9 mouse cellular contexts compared by ENCODE assay signal in genomic region chr16:17201977-17202376, GRCm38 (mm10). TPM values are rescaled to one million over a fixed set of nuclear protein-coding genes. Genes with fewer than 3 reads are reported as not detected.
A peak's percentile ranks its signal among the peaks of the same experiment; 100 is the strongest.
DNase-seq lines count a peak whose midpoint lies in the region; ATAC-seq and TF ChIP-seq lines count a peak whose summit lies in the region.
"Had no signal": no experiment of that assay in that cellular context is flagged by ENCODE, and none has a peak within 500 bp of the region (broad histone marks: within the 10 kb centered on the region; RNA-seq: fewer than 3 reads in every experiment).

No protein-coding gene starts in this region.

- no peaks in the 10 kb centered on the region for H3K9me3 ChIP-seq in forebrain, embryonic 10.5 days
- no peaks in the 10 kb centered on the region for H3K9me3 ChIP-seq in forebrain, embryonic 11.5 days (ENCODE audit: control insufficient read depth, low read length)
- H3K9me3 ChIP-seq in midbrain, embryonic 10.5 days (replicated peaks), result no peaks in the 10 kb centered on the region
- H3K9me3 ChIP-seq in midbrain, embryonic 11.5 days (ENCODE audit: control insufficient read depth, low read length), result no peaks in the 10 kb centered on the region
- H3K9me3 ChIP-seq in limb, embryonic 14.5 days (ENCODE audit: control insufficient read depth, low read length), result no peaks in the 10 kb centered on the region

- no peak overlapping the region for H3K4me2 ChIP-seq in forebrain, embryonic 11.5 days (ENCODE audit: low read depth, low read length, severe bottlenecking)
- no peak overlapping the region for H3K4me2 ChIP-seq in midbrain, embryonic 11.5 days
- peak overlapping the region; percentile 58; the same call in 1 of the 2 replicates for H3K4me2 ChIP-seq in limb, embryonic 14.5 days (replicated peaks; ENCODE audit: low read depth, low read length, severe bottlenecking)

- H3K27ac ChIP-seq in forebrain, embryonic 10.5 days, result 0 out of 2 replicates have a peak overlapping the region, but pooled peaks have one; percentile 98
- H3K27ac ChIP-seq in forebrain, embryonic 11.5 days (ENCODE audit: low read depth, low read length), result no peak overlapping the region
- H3K27ac ChIP-seq in midbrain, embryonic 10.5 days (replicated peaks), result 0 out of 2 replicates have a peak overlapping the region, but pooled peaks have one; percentile 98
- no peak overlapping the region for H3K27ac ChIP-seq in midbrain, embryonic 11.5 days (ENCODE audit: low read depth, low read length)
- no peak overlapping the region for H3K27ac ChIP-seq in limb, embryonic 14.5 days (replicated peaks; ENCODE audit: low read depth, low read length)

- intact Hi-C loops in left cerebral cortex, postnatal 36 days (cut with DNase I), result loop anchor here (5.0 kb wide), 2 partner anchors 55 to 70 kb away; partner anchors contain the start of genes Ccdc116 and Sdf2l1

- H3K9ac ChIP-seq in forebrain, embryonic 11.5 days (ENCODE audit: low read length), result no peak overlapping the region
- H3K9ac ChIP-seq in midbrain, embryonic 11.5 days (ENCODE audit: low read length), result no peak overlapping the region
- no peak overlapping the region for H3K9ac ChIP-seq in limb, embryonic 14.5 days (ENCODE audit: low read depth, low read length, severe bottlenecking)

- no peak for ATAC-seq in forebrain, embryonic 11.5 days (replicated peaks; ENCODE audit: low FRiP score)
- no peak for ATAC-seq in midbrain, embryonic 11.5 days (ENCODE audit: low FRiP score)
- no peak for ATAC-seq in limb, embryonic 14.5 days (ENCODE audit: low FRiP score, low read depth)

- H3K4me1 ChIP-seq in forebrain, embryonic 10.5 days, result peaks cover 16% of the 10 kb centered on the region
- H3K4me1 ChIP-seq in forebrain, embryonic 11.5 days (replicated peaks; ENCODE audit: control insufficient read depth, insufficient read depth, low read length), result peaks cover 5% of the 10 kb centered on the region; the same call in 1 of the 2 replicates
- peaks cover 15% of the 10 kb centered on the region for H3K4me1 ChIP-seq in midbrain, embryonic 10.5 days
- H3K4me1 ChIP-seq in midbrain, embryonic 11.5 days (ENCODE audit: control insufficient read depth, insufficient read depth, low read length), result peaks cover 13% of the 10 kb centered on the region
- peaks cover 8% of the 10 kb centered on the region; the same call in 1 of the 2 replicates for H3K4me1 ChIP-seq in limb, embryonic 14.5 days (ENCODE audit: control insufficient read depth, insufficient read depth, low read length)

- no peak for DNase-seq in forebrain, embryonic 10.5 days (ENCODE audit: extremely low spot score, low spot score)
- no peak for DNase-seq in forebrain, embryonic 11.5 days (ENCODE audit: low spot score)
- DNase-seq in midbrain, embryonic 10.5 days (ENCODE audit: low spot score), result no peak
- no peak for DNase-seq in midbrain, embryonic 11.5 days (ENCODE audit: low spot score, missing footprints)
- DNase-seq in limb, embryonic 14.5 days (ENCODE audit: low spot score), result peak; percentile 49
- peak; percentile 54 for DNase-seq in telencephalon, adult 2 months (ENCODE audit: low read depth, low spot score)
- DNase-seq in left cerebral cortex, postnatal 36 days (ENCODE audit: low spot score in 2 of 2), result no peak
- DNase-seq in kidney, postnatal 14 days, result no peak

- 73% methylated on average over 2 of the region's 2 CpGs for WGBS in forebrain, embryonic 10.5 days
- 66% methylated on average over 2 of the region's 2 CpGs for WGBS in forebrain, embryonic 11.5 days
- WGBS in midbrain, embryonic 10.5 days, result 72% methylated on average over 2 of the region's 2 CpGs
- 62% methylated on average over 2 of the region's 2 CpGs for WGBS in midbrain, embryonic 11.5 days
- 58% methylated on average over 2 of the region's 2 CpGs for WGBS in limb, embryonic 14.5 days

- H3K36me3 ChIP-seq in forebrain, embryonic 10.5 days (replicated peaks), result peaks cover 16% of the 10 kb centered on the region
- H3K36me3 ChIP-seq in forebrain, embryonic 11.5 days (ENCODE audit: control insufficient read depth, insufficient read depth, low read length), result no peaks in the 10 kb centered on the region
- H3K36me3 ChIP-seq in midbrain, embryonic 10.5 days, result peaks cover 14% of the 10 kb centered on the region
- no peaks in the 10 kb centered on the region for H3K36me3 ChIP-seq in midbrain, embryonic 11.5 days (ENCODE audit: control insufficient read depth, insufficient read depth, low read length)
- H3K36me3 ChIP-seq in limb, embryonic 14.5 days (ENCODE audit: control insufficient read depth, insufficient read depth, low read length), result peaks cover 5% of the 10 kb centered on the region; the same call in 1 of the 2 replicates

- peak overlapping the region; percentile 99; the same call in 1 of the 2 replicates for H3K4me3 ChIP-seq in forebrain, embryonic 10.5 days
- H3K4me3 ChIP-seq in forebrain, embryonic 11.5 days (ENCODE audit: low read depth, low read length), result no peak overlapping the region
- H3K4me3 ChIP-seq in midbrain, embryonic 10.5 days, result no peak overlapping the region
- no peak overlapping the region for H3K4me3 ChIP-seq in midbrain, embryonic 11.5 days (ENCODE audit: low read depth, low read length)
- 0 out of 2 replicates have a peak overlapping the region, but pooled peaks have one; percentile 100 for H3K4me3 ChIP-seq in limb, embryonic 14.5 days (replicated peaks; ENCODE audit: low read length)

- H3K27me3 ChIP-seq in forebrain, embryonic 10.5 days (ENCODE audit: poor library complexity, severe bottlenecking), result peaks cover 11% of the 10 kb centered on the region
- no peaks in the 10 kb centered on the region for H3K27me3 ChIP-seq in forebrain, embryonic 11.5 days (ENCODE audit: control insufficient read depth, insufficient read depth, low read length)
- peaks cover 11% of the 10 kb centered on the region for H3K27me3 ChIP-seq in midbrain, embryonic 10.5 days (ENCODE audit: low read depth, poor library complexity, severe bottlenecking)
- H3K27me3 ChIP-seq in midbrain, embryonic 11.5 days (ENCODE audit: control insufficient read depth, insufficient read depth, low read length), result no peaks in the 10 kb centered on the region
- no peaks in the 10 kb centered on the region for H3K27me3 ChIP-seq in limb, embryonic 14.5 days (ENCODE audit: control insufficient read depth, insufficient read depth, low read length)

- no peak for TF ChIP-seq POLR2A in limb, embryonic 14.5 days (IDR thresholded peaks at IDR 0.05; ENCODE audit: borderline replicate concordance, extremely low read depth, insufficient read depth, insufficient read length)

RNA-seq across cellular contexts. Expression of gene Ube2l3, which starts 0.5 kb away (rescaled TPM):
- polyA plus RNA-seq in forebrain, embryonic 10.5 days (2016; fragmentation: Nextera tagmentation; extraction: Ambion mirVana), result 436 and 440 TPM in 2 replicates
- polyA plus RNA-seq in forebrain, embryonic 11.5 days (2014; fragmentation: Nextera tagmentation; extraction: Ambion mirVana), result 379 and 399 TPM in 2 replicates
- 412 and 424 TPM in 2 replicates for polyA plus RNA-seq in midbrain, embryonic 10.5 days (2016; fragmentation: Nextera tagmentation; extraction: Ambion mirVana)
- 429 and 446 TPM in 2 replicates for polyA plus RNA-seq in midbrain, embryonic 11.5 days (2014; fragmentation: Nextera tagmentation; extraction: Ambion mirVana)
- 91.1 and 124 TPM in 2 replicates for polyA plus RNA-seq in limb, embryonic 14.5 days (2012; rRNA removed)
- 304 and 323 TPM in 2 replicates for polyA plus RNA-seq in limb, embryonic 14.5 days (2014; fragmentation: Nextera tagmentation; extraction: Ambion mirVana)
- 100 to 1,000 TPM; 123 to 145 TPM for total RNA-seq in left cerebral cortex, postnatal 36 days (2021)

RNA-seq across cellular contexts. Expression of gene Rimbp3, which starts 6.4 kb away (rescaled TPM):
- polyA plus RNA-seq in forebrain, embryonic 10.5 days (2016; fragmentation: Nextera tagmentation; extraction: Ambion mirVana), result 1.2 and 1.6 TPM in 2 replicates
- polyA plus RNA-seq in forebrain, embryonic 11.5 days (2014; fragmentation: Nextera tagmentation; extraction: Ambion mirVana), result 1.6 and 1.9 TPM in 2 replicates
- 1.4 and 2.2 TPM in 2 replicates for polyA plus RNA-seq in midbrain, embryonic 10.5 days (2016; fragmentation: Nextera tagmentation; extraction: Ambion mirVana)
- 1.2 and 1.7 TPM in 2 replicates for polyA plus RNA-seq in midbrain, embryonic 11.5 days (2014; fragmentation: Nextera tagmentation; extraction: Ambion mirVana)
- polyA plus RNA-seq in limb, embryonic 14.5 days (2012; rRNA removed), result 0.21 and 0.22 TPM in 2 replicates
- polyA plus RNA-seq in limb, embryonic 14.5 days (2014; fragmentation: Nextera tagmentation; extraction: Ambion mirVana), result 0.17 and 0.26 TPM in 2 replicates
- total RNA-seq in left cerebral cortex, postnatal 36 days (2021), result 1 to 10 TPM; 1.7 to 2.0 TPM
- total RNA-seq: gastrocnemius, postnatal 25 days had no signal

RNA-seq across cellular contexts. Expression of gene Hic2, which starts 31.4 kb away (rescaled TPM):
- polyA plus RNA-seq in forebrain, embryonic 10.5 days (2016; fragmentation: Nextera tagmentation; extraction: Ambion mirVana), result 14.7 and 16.5 TPM in 2 replicates
- polyA plus RNA-seq in forebrain, embryonic 11.5 days (2014; fragmentation: Nextera tagmentation; extraction: Ambion mirVana), result 10.7 and 11.3 TPM in 2 replicates
- polyA plus RNA-seq in midbrain, embryonic 10.5 days (2016; fragmentation: Nextera tagmentation; extraction: Ambion mirVana), result 17.3 and 19.3 TPM in 2 replicates
- polyA plus RNA-seq in midbrain, embryonic 11.5 days (2014; fragmentation: Nextera tagmentation; extraction: Ambion mirVana), result 10.3 and 10.8 TPM in 2 replicates
- polyA plus RNA-seq in limb, embryonic 14.5 days (2012; rRNA removed), result 7.8 and 9.1 TPM in 2 replicates
- polyA plus RNA-seq in limb, embryonic 14.5 days (2014; fragmentation: Nextera tagmentation; extraction: Ambion mirVana), result 4.6 and 4.9 TPM in 2 replicates
- 1 to 10 TPM; 5.3 to 5.4 TPM for total RNA-seq in left cerebral cortex, postnatal 36 days (2021)

RNA-seq across cellular contexts. Expression of gene Ccdc116, which starts 54.9 kb away (rescaled TPM):
- 0.32 and 0.48 TPM in 2 replicates for polyA plus RNA-seq in forebrain, embryonic 10.5 days (2016; fragmentation: Nextera tagmentation; extraction: Ambion mirVana)
- 0.61 and 0.97 TPM in 2 replicates for polyA plus RNA-seq in forebrain, embryonic 11.5 days (2014; fragmentation: Nextera tagmentation; extraction: Ambion mirVana)
- 0.39 and 0.57 TPM in 2 replicates for polyA plus RNA-seq in midbrain, embryonic 10.5 days (2016; fragmentation: Nextera tagmentation; extraction: Ambion mirVana)
- polyA plus RNA-seq in midbrain, embryonic 11.5 days (2014; fragmentation: Nextera tagmentation; extraction: Ambion mirVana), result 0.40 and 0.41 TPM in 2 replicates
- 2.7 and 3.5 TPM in 2 replicates for polyA plus RNA-seq in limb, embryonic 14.5 days (2012; rRNA removed)
- polyA plus RNA-seq in limb, embryonic 14.5 days (2014; fragmentation: Nextera tagmentation; extraction: Ambion mirVana), result 0.54 and 0.94 TPM in 2 replicates
- 1 to 10 TPM; 2.0 to 2.9 TPM for total RNA-seq in left cerebral cortex, postnatal 36 days (2021)

RNA-seq across cellular contexts. Expression of gene Ydjc, which starts 57.6 kb away (rescaled TPM):
- polyA plus RNA-seq in forebrain, embryonic 10.5 days (2016; fragmentation: Nextera tagmentation; extraction: Ambion mirVana), result 5.8 and 6.9 TPM in 2 replicates
- 5.7 and 6.0 TPM in 2 replicates for polyA plus RNA-seq in forebrain, embryonic 11.5 days (2014; fragmentation: Nextera tagmentation; extraction: Ambion mirVana)
- polyA plus RNA-seq in midbrain, embryonic 10.5 days (2016; fragmentation: Nextera tagmentation; extraction: Ambion mirVana), result 5.4 and 6.8 TPM in 2 replicates
- 6.8 and 9.2 TPM in 2 replicates for polyA plus RNA-seq in midbrain, embryonic 11.5 days (2014; fragmentation: Nextera tagmentation; extraction: Ambion mirVana)
- 14.1 and 15.5 TPM in 2 replicates for polyA plus RNA-seq in limb, embryonic 14.5 days (2012; rRNA removed)
- 9.0 and 11.8 TPM in 2 replicates for polyA plus RNA-seq in limb, embryonic 14.5 days (2014; fragmentation: Nextera tagmentation; extraction: Ambion mirVana)
- total RNA-seq in left cerebral cortex, postnatal 36 days (2021), result 10 to 100 TPM; 27.5 to 27.6 TPM

Comparison
In these comparisons a context has a peak if more than half of its experiments do, and no peak if none do; other contexts are left out.
1. H3K27ac ChIP-seq: peak in forebrain, embryonic 10.5 days (single experiment) and midbrain, embryonic 10.5 days (single experiment); none in forebrain, embryonic 11.5 days (single experiment), midbrain, embryonic 11.5 days (single experiment) and limb, embryonic 14.5 days (single experiment).
2. H3K4me3 ChIP-seq: peak in forebrain, embryonic 10.5 days (single experiment) and limb, embryonic 14.5 days (single experiment); none in forebrain, embryonic 11.5 days (single experiment), midbrain, embryonic 10.5 days (single experiment) and midbrain, embryonic 11.5 days (single experiment).
3. DNase-seq: peak in limb, embryonic 14.5 days (single experiment) and telencephalon, adult 2 months (single experiment); none in forebrain, embryonic 10.5 days (single experiment), forebrain, embryonic 11.5 days (single experiment), midbrain, embryonic 10.5 days (single experiment), midbrain, embryonic 11.5 days (single experiment), left cerebral cortex, postnatal 36 days (0 of 2) and kidney, postnatal 14 days (single experiment).